Mouse (Mus musculus) kidney, adult 2 months (tissue): Measurements from ENCODE around the gene Dtx1.

Source experiments
- CTCF ChIP-seq: fragments of 200-500 bp; conservative IDR thresholded peaks from 2 replicates; pipeline ENCODE4 v1.5.1; 2011; ENCODE audit warnings: low read depth, mild to moderate bottlenecking, control low read depth, low read length, moderate library complexity, mixed read lengths; ENCODE audit not compliant: insufficient read depth, insufficient read length
- POLR2A ChIP-seq: fragments of 200-500 bp; IDR thresholded peaks from one replicate; pipeline ENCODE4 v1.6.1; 2011; ENCODE audit warnings: low read depth, low read length, control low read depth

- TF ChIP-seq POLR2A (no peak), CTCF (no peak)
Observed at GRCm38 (mm10) chr5:120696057-120696743, 15.5 kb downstream of the Dtx1 start.
